Mouse (Mus musculus): ENCODE data around the gene Mief1. TPM values are rescaled to one million over a fixed set of nuclear protein-coding genes. Genes with fewer than 3 reads are reported as not detected.

Mief1 gene
- total RNA-seq, 2 experiments from 2014 or later, result 32.3 to 33.9 TPM

GRCm38 (mm10) chr15:80232331-80232730 is 1.5 kb upstream of the Mief1 start:
- no peak for TF ChIP-seq CTCF (IDR thresholded peaks at IDR 0.05)
- intact Hi-C loops (cut with DNase I), result no loop called here
- no peak overlapping the region for H3K4me3 ChIP-seq
- no peak for DNase-seq (ENCODE audit: extremely low spot score in 1 of 2, low spot score in 2 of 2)
- no peak overlapping the region for H3K27ac ChIP-seq

DNA sequence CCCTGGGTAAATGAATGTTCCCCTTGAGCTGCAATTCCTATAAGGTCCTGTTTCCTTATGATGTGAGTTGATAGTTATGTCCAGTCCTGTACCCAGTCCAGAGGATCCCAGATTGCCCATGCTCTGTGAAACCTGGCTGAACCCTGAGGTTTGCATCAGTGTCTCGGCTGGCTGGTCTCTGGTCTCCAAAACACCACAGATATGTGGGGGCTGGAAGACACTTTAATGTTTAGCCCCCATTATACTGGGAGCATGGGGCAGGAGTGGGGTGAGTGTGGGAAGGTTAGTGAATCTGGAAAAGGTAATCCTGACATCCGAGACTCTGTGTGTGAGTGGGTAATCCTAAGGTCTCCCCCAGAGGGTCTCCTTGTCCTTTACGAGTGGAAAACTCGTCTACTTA is 765 bp upstream of the Mief1 start:
- DNase-seq (ENCODE audit: extremely low spot score in 1 of 2, low spot score in 2 of 2), result no peak
- intact Hi-C loops (cut with DNase I), result no loop called here
- TF ChIP-seq CTCF (IDR thresholded peaks at IDR 0.05), result no peak
- H3K4me3 ChIP-seq, result no peak overlapping the region; the same call in 1 of the 2 replicates
- peak overlapping the region; percentile 87 for H3K27ac ChIP-seq

DNA sequence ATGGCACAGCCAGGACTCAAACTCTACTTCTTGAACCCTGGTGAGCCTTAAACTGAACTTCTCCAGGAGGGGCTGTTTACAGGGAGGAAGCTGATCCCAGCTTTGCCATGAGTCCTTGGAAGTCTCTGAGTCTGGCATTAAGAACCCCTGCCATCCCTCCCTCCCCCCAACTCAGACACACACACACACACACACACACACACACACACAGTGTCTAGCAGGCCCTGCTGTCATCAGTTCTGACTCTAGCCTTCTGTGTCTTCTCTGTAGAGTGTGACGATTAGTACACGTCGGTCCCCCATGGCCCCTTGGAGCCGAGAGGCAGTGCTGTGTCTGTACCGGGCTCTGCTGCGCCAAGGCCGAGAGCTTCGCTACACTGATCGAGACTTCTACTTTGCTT is 1.7 kb downstream of the Mief1 start, which contains the start of gene AC140267.1:
TSS of gene AC140267.1 (plus strand) at position 301 of the 400 bp plus-strand sequence.
- Histone ChIP-seq H3K4me3 (peak within 1 kb of the TSS; percentile 100), H3K27ac (no peak within 1 kb of the TSS)
- no peak for DNase-seq (ENCODE audit: extremely low spot score in 1 of 2, low spot score in 2 of 2)
- TF ChIP-seq CTCF (IDR thresholded peaks at IDR 0.05), result no peak
- intact Hi-C loops (cut with DNase I), result loop anchor here (2.0 kb wide), 1 partner anchor 19 kb away; the partner anchor contains the start of gene Atf4

- TF ChIP-seq CTCF (IDR thresholded peaks at IDR 0.05), result no peak
- intact Hi-C loops (cut with DNase I), result no loop called here
- no peak overlapping the region for H3K4me3 ChIP-seq
- no peak for DNase-seq (ENCODE audit: extremely low spot score in 1 of 2, low spot score in 2 of 2)
- H3K27ac ChIP-seq, result no peak overlapping the region
These were observed 14.3 kb downstream of the Mief1 start for GRCm38 (mm10) chr15:80248135-80248534.

- no peak for DNase-seq (ENCODE audit: extremely low spot score in 1 of 2, low spot score in 2 of 2)
- intact Hi-C loops (cut with DNase I), result no loop called here
- no peak for TF ChIP-seq CTCF (IDR thresholded peaks at IDR 0.05)
- Histone ChIP-seq H3K27ac (no peak overlapping the region), H3K4me3 (no peak overlapping the region)
These were observed 14.8 kb downstream of the Mief1 start for GRCm38 (mm10) chr15:80248596-80248995.

DNA sequence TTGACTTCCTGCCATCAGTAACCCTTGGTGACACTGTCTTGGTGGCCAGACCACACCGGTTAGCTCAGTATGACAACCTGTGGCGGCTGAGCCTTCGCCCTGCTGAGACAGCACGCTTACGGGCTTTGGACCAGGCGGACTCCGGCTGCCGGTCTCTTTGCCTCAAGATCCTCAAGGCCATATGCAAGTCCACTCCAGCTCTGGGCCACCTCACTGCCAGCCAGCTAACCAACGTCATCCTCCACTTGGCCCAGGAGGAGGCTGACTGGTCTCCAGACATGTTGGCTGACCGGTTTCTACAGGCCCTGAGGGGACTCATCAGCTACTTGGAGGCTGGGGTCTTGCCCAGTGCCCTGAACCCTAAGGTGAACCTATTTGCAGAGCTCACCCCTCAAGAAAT is 15.9 kb downstream of the Mief1 start:
- Histone ChIP-seq H3K4me3 (no peak overlapping the region), H3K27ac (no peak overlapping the region)
- TF ChIP-seq CTCF (IDR thresholded peaks at IDR 0.05), result no peak
- no peak for DNase-seq (ENCODE audit: extremely low spot score in 1 of 2, low spot score in 2 of 2)
- intact Hi-C loops (cut with DNase I), result no loop called here

- intact Hi-C loops (cut with DNase I), result no loop called here
- DNase-seq (ENCODE audit: extremely low spot score in 1 of 2, low spot score in 2 of 2), result no peak
- no peak for TF ChIP-seq CTCF (IDR thresholded peaks at IDR 0.05)
These were observed 16.8 kb downstream of the Mief1 start for GRCm38 (mm10) chr15:80250586-80250985.

GRCm38 (mm10) chr15:80253530-80253929 is 19.7 kb downstream of the Mief1 start:
- TF ChIP-seq CTCF (IDR thresholded peaks at IDR 0.05), result no peak
- Histone ChIP-seq H3K4me3 (no peak overlapping the region), H3K27ac (peak overlapping the region; percentile 100; the same call in 1 of the 2 replicates)
- intact Hi-C loops (cut with DNase I), result no loop called here
- no peak for DNase-seq (ENCODE audit: extremely low spot score in 1 of 2, low spot score in 2 of 2)

More at GRCm38 (mm10) chr15:80250586-80250985, 16.8 kb downstream of the Mief1 start:
- Histone ChIP-seq H3K4me3 (no peak overlapping the region), H3K27ac (no peak overlapping the region)

- H3K27ac ChIP-seq, result peak overlapping the region; percentile 100
- no peak for TF ChIP-seq CTCF (IDR thresholded peaks at IDR 0.05)
- peak overlapping the region; percentile 97 for H3K4me3 ChIP-seq
- intact Hi-C loops (cut with DNase I), result loop anchor here (2.0 kb wide), 1 partner anchor 19 kb away; the partner anchor contains the start of genes AC140267.1 and Mief1
- DNase-seq (ENCODE audit: extremely low spot score in 1 of 2, low spot score in 2 of 2), result peak in 1 of 2 experiments; percentile 37
These were observed 20.4 kb downstream of the Mief1 start for GRCm38 (mm10) chr15:80254207-80254606.

- peak within 1 kb of the TSS; percentile 97 for H3K4me3 ChIP-seq
- peak; percentile 98 for DNase-seq (ENCODE audit: extremely low spot score in 1 of 2, low spot score in 2 of 2)
- peak within 1 kb of the TSS; percentile 100 for H3K27ac ChIP-seq
- intact Hi-C loops (cut with DNase I), result loop anchor here (2.0 to 5.0 kb wide), 2 partner anchors 20 to 542 kb away; partner anchors contain the start of genes AC140267.1 and Mief1
- no peak for TF ChIP-seq CTCF (IDR thresholded peaks at IDR 0.05)
These were observed 21.2 kb downstream of the Mief1 start, which contains the start of gene Atf4 for GRCm38 (mm10) chr15:80254847-80255645. Atf4 (plus strand) TSS chr15:80255184.

GRCm38 (mm10) chr15:80255646-80256121 is 21.9 kb downstream of the Mief1 start:
- peak; percentile 67 for DNase-seq (ENCODE audit: extremely low spot score in 1 of 2, low spot score in 2 of 2)
- no peak; the same call in 1 of the 2 replicates for TF ChIP-seq CTCF (IDR thresholded peaks at IDR 0.05)

GRCm38 (mm10) chr15:80256242-80256641 is 22.4 kb downstream of the Mief1 start:
- DNase-seq (ENCODE audit: extremely low spot score in 1 of 2, low spot score in 2 of 2), result no peak
- H3K27ac ChIP-seq, result peak overlapping the region; percentile 100
- intact Hi-C loops (cut with DNase I), result loop anchor here (5.0 kb wide), 1 partner anchor 541 kb away; no protein-coding TSS in a partner anchor
- no peak for TF ChIP-seq CTCF (IDR thresholded peaks at IDR 0.05)
- peak overlapping the region; percentile 97 for H3K4me3 ChIP-seq

More at GRCm38 (mm10) chr15:80255646-80256121, 21.9 kb downstream of the Mief1 start:
- intact Hi-C loops (cut with DNase I), result loop anchor here (2.0 to 5.0 kb wide), 2 partner anchors 21 to 542 kb away; partner anchors contain the start of genes AC140267.1 and Mief1
- Histone ChIP-seq H3K4me3 (peak overlapping the region; percentile 97), H3K27ac (peak overlapping the region; percentile 100)

All from left cerebral cortex, adult 2 months (tissue).